Mouse (Mus musculus) monocyte, adult 5-6 weeks (primary cell): ENCODE measurements around the gene Nop9. TPM values are rescaled to one million over a fixed set of nuclear protein-coding genes. Genes with fewer than 3 reads are reported as not detected.
A peak's percentile ranks its signal among the peaks of the same experiment; 100 is the strongest.
"Not testable (repeated sequence)": the region's sequence is repeated elsewhere in the genome, so short reads cannot be mapped to it uniquely, and the experiment has no call there.

Experiments used
- ATAC-seq: fragments of 153-309, 156-312 bp; replicated peaks from 2 replicates; pipeline ENCODE4 v1.8.0; 2017; ENCODE audit warnings: mild to moderate bottlenecking; ENCODE audit not compliant: low TSS enrichment, insufficient number of reproducible peaks, severe bottlenecking, poor library complexity, low FRiP score
- total RNA-seq: library from RNA; stranded (forward); fragments of 200-1000, 200-491, 200-594 nt; gene quantifications from 3 replicates; pipeline ENCODE4 v1.2.3, GENCODE M21; 2017

Gene Nop9
- total RNA-seq, 1 experiment from 2014 or later = 11.9 TPM

DNA sequence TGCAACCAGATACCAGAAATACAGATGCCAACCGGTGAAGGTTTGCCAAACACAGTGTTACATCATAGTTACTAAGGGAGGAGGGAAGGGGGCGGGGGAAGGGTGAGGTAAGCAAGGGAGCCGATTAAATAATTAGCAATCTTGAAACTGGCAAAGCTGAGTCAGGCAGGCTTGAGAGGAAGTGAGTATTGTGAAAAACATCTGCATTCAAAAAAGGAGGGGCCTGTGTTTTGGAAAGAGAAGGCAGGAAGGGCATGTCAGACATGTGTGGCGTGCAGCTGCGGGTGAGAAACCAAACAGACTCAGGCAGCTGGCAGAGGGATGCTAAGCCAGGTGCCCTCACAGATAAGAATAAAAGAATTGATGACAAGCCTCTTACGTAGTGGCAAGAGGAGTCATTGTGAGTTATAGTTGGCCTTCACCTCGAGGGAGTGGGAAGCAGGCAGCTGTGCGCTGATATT, 21.1 kb upstream of the Nop9 start:
- ATAC-seq = peak; percentile 82

DNA sequence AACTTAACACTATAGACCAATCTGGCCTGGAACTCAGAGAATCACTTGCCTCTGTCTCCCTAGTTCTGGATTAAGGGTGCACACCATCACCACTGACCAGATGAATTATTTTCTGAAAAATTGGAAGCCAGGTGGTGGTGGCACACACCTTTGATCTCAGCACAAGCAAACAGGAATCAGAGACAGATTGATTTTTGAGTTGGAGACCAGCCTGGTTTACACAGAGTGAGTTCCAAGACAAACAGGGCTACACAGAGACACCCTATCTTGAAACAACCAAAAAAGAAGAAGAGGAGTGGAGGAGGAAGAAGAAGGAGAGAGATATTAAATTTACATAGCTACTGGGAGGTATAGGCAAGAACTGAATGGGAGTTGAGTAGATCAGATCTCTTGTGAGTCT, 19.2 kb upstream of the Nop9 start:
- ATAC-seq = no peak

DNA sequence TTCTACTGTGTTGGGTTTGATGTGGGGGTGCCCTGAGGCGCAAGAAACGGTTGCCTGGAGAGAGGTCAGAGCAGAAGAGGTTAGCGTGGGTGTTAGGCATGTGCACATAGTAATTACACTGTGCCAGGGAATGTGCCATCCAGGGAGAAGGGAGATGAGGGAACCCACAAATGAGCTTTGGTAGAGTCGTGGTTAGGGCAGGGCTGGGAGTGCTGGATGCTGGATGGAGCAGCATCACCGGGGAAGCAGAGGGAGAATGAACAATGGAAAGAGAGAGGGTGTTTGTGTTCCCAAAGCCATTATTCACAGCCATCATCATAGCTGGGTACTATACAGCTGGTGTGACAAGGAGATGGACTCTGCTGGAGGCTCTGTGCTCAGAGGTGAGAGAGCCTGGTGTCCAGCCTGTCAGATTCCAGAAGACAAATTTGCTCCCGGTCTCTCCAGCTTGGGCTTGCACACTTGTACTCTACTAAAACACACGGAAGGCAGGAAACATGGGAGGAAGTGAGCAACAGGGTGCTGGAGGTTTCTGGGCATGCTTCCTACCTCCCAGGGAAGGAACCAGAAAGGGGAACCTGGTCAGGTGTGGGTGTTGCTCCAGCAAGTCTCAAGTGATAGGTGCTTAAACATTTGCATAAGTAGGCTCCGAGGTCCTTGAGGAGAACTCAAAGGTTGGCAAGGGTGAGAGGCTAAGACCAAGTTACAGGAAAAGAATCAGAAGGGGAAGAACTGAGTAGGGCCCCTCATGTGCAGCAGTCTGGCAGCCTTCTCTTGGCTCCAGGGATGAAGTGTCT, 17.4 kb upstream of the Nop9 start:
- ATAC-seq = no peak

DNA sequence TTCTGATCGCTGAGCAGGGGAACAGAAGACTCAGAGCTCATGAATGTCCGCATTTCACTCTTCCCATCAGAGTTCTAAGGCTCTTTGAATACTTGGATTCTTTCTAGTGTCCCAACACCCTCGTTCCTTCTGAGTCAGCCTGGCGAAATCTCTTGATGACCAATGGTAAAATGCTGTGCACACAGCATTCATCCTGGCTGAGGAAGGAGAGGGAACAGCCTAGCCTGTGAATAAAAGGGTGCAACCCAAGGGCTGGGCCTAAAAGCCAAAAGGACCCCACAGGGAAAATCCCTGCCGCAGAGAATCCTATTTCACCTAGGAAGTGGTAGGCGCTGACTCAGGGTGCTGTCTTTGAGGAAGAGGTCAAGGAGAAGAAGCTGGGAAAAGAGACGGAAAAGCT, 15.4 kb upstream of the Nop9 start:
- ATAC-seq = no peak

DNA sequence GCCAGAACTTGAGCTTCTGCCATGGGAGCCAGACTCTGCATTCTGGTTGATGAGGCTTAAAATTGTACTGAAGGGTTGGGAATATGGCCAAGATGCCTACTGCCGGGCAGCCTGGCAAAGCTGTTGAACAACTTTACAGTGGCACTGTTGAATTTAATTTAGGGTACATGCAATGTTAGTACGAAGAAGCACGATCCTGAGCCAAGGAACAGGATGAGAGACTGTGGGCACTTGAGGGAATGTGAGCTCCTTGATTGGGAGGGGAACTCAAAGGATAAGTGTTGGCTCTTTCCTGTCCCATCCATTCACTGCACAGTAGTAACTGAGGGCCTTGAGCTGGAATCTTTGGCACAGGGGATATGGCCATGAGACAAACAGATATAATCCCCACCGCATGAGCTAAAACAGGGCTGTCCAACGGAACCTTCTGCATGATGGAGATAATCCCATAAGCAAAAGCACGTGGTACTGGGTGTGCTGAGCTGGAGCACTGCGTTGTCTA, 14.9 kb upstream of the Nop9 start:
- no peak for ATAC-seq

DNA sequence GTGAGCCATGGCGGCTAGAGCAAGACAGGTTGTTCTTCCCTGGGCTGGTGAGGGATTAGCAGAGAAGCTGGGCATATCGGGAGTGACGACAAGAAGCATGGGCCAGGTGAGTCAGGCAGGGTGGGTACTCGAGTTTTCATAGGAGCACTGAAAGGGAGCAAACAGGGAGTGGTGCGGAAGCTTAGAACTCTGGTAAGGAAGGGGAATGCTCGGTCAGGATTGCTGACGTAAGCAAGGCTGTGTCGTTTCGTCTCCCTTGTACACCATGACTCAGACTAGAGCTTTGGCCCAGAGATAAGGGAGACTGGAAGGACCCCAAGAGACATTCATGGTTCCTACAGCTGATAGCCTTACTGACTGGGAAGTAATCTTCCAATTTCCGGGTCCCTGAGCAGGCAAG, 11.6 kb upstream of the Nop9 start:
- ATAC-seq = no peak

DNA sequence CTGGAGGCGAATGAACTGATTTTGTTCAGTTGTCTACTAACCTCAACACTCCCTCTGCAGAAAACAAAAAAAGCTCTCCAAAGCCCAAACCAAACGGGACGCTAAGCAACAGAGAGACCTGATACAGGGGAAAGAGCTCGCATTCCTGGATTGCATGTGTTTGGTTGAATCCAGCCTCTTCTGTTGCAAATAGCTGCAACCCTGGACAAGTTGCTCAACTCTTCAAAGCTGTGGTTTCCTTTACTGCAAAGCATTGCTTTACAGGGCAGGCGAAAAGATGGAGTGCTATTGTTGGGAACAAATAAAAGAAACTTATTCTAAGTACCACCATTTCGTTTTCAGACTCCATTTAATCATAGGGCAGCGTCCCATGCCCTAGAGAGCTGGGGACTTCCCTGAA, 10.6 kb upstream of the Nop9 start:
- ATAC-seq = no peak

DNA sequence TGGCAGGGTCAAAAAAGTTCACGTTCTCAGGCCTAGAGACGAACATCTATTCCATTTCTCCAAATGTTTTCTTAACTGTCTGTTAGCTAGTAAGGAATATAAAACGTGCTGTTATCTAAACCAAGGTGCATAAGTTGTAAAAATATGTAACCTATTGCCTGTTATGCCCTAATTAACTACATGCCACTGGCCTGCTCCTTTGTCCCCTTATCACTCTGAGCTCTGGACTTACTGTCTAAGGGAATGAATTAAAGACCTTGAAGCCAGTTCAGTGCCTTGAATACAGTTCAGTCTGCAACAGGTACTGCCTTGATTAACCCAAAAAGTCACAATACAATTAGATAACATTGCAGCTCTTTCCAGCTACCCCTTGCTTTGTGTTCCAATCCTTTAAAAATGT, 10.2 kb upstream of the Nop9 start:
- no peak for ATAC-seq

DNA sequence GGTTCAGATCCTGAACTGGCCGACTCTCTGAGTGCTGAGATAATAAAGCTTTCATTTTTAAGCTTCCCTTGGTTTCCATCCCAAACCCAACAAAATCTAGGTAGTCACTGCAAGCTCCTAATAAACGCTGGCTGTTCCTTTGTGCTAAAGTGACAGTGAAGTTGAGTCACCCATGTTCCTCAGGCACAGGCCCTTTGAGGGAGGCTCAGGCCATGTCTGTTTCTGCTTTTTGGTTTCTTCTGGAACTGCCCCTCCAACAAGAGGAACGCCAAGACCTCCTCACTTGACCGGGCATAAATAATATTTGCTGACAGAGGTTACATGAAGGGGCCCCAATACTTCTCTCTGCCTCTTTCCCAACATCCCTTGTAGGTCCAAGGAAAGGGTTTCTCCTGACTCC, 9.7 kb upstream of the Nop9 start:
- ATAC-seq = peak; percentile 48; the same call in 1 of the 2 replicates

DNA sequence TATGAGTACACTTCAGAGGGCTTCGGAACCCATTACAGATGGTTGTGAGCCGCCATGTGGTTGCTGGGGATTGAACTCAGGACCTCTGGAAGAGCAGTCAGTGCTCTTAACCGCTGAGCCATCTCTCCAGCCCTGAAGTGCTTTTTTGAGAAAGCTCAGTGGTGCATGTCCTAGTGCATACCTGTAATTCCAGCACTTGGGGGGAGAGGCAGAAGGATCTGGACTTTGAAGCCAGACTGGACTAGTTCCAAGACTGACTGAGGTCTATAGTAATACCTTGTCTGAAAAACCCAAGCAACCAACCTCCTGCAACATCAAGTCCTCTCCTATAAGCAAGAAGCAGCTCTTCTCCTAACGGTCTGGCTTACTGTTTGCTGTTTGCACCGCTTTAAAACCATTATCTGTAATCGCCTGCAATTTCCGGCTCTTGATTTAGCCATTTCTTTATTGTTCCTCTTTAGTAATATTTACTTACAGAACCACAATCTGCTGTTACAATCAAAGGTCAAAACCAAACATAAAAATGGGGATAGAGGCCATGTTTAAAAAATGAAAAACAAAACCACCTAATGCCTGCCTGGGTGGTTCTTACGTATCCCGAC, 8.3 kb upstream of the Nop9 start:
- no peak for ATAC-seq

DNA sequence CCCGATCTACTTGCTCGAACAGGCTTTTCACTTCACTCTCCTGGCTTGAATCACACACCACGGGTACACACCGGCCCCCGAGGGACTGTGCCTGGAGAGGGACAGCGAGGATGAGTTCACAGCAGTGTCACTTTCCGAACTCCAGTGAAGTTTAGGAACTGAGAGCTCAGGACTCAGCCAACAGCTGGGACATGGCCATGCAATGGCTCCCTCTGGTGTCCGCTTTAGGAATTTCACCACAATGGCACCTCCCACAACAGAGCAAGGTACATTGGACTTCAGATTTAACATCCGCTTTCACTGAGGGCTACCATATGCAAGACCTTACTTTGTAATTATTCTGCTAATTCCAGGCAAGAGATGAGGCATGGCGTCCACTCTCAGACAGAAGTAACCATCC, 1.8 kb upstream of the Nop9 start:
- ATAC-seq = peak; percentile 84

DNA sequence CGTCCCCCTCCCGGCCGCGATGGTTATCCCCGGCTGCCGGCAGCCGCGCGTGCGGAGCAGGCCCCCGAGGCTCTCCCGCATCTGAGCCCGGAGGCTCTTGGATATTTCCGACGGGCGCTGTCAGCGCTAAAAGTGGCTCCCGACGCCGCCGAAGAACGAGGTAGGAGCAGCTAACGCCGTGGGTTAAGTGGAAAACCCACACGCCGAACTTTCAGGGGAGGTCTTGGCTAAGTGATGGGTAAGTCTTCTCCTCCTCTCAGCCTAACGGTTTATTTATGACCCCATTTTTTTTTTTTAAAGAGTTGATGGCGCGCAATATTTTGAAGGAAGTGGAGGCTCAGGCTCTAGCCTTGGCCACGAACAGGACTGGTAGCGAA, 356 bp downstream of the Nop9 start:
- ATAC-seq = no peak

DNA sequence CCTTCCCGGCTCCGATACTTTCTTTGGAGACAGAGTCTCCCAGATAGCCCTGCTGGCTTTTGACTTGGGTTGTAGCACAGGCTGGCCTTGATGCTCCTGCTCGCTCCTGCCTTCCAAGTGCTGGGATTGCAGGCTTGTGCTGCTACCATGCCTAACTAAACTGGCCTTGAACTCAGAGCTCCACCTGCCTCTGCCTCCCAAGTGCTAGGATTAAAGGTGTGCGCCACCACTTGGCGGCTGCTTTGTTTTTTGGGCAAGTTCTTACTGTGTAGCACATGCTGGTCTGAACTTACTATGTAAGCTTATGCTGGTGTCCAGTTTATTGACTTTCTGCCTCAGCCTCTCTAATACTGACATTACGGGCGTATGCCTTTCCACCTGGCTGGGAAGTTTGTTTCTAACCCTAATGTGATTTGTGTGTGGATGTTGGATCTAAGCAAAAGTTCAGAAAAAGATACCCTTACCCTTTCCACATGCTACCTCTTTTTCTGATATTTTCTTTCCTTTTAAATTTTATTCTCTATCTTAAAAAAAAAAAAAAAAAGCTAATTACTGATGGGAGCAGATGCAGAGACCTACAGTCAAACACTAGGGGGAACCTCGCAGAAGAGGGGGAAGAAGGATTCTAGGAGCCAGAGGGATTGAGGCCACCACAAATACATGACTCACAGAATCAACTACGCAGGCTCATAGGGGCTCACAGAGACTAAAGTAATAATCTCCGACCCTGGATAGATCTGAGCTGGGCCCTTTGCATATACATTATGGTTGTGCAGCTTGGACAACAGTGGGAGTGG, 1.8 kb downstream of the Nop9 start:
- ATAC-seq = no peak

DNA sequence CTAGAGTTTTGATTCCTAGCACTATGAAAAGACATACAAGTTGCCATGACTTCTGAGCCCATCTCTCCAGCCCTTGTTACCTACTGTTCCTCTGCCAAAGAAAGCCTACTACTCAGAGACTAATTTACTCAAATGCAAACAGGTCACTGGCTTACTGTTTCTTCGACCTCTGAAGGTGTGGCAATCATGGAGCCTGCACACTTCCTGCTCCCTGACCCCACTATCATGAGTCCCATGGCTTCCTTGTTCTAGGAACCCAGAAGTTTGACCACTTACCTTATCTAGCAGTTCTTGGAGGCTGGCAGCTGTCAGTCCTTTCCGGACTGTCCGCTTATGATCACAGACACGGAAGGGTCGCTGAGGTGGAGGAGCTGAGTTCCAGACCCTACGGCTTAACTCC, 12.1 kb downstream of the Nop9 start:
- no peak for ATAC-seq

DNA sequence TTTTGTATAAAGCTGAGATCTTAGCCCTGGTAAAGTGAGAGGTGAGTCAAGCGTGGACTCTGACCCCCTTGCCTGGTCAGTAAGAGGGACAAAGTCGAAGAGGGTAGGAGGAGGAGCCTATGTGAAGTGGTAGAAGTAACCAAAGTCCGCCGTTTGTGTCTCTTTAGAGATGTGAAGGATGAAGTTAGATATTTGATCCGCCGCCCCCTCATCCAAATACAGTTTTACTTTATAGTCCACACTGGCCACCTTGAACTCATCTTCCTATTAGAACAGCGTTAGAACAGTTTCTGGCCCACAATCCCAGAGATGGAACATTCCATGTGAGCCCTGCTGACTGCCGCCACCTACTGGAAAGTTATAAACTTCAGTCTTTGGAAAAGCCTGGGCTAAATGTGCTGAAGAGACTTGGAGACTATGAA, 12.9 kb downstream of the Nop9 start, which contains the start of gene Cideb:
Cideb (minus strand) TSS at position 96 of the 422 bp plus-strand sequence.
- ATAC-seq = no peak; the same call in 1 of the 2 replicates

DNA sequence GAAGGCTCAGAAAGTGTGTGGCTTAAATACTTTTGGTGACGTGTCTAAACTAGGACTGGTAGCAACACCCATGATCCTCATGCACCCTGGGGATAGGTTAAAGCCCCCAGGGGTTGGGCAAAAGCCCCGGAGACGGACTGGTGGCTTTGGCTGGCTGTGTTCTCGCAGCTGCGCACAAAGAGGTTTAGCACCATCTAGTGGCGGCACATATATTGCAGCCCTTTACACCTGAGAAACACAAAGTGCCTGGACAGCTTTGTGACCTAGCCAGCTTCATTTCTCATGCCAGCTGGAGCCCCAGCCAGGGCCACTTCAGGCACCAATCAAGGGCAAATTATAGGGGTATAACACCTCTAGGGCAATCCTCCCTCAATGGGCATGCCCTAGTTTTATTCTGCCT, 14.7 kb downstream of the Nop9 start:
- ATAC-seq = not testable (repeated sequence)

DNA sequence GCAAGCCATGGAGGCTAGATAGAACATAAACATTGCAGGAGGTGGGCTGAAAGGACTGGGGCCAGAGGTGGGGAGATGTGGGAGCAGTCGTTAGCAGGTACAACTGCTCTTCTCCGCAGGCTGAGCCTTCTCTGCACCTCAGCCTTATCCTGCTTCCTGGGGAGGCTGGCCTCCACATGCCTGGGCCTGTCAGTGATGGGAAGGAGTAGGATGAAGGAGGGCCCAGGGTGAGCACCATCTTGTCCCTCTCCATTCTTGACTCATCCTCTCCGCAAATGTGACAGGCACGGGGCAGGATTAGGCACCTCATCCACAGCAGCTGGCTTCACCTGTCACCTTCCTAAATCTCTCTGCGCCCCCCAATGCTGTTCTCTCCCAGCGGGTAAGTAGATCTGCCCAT, 15.7 kb downstream of the Nop9 start, which contains the start of gene Ltb4r2:
Ltb4r2 (plus strand) TSS at position 266 of the 400 bp plus-strand sequence.
- no peak for ATAC-seq

DNA sequence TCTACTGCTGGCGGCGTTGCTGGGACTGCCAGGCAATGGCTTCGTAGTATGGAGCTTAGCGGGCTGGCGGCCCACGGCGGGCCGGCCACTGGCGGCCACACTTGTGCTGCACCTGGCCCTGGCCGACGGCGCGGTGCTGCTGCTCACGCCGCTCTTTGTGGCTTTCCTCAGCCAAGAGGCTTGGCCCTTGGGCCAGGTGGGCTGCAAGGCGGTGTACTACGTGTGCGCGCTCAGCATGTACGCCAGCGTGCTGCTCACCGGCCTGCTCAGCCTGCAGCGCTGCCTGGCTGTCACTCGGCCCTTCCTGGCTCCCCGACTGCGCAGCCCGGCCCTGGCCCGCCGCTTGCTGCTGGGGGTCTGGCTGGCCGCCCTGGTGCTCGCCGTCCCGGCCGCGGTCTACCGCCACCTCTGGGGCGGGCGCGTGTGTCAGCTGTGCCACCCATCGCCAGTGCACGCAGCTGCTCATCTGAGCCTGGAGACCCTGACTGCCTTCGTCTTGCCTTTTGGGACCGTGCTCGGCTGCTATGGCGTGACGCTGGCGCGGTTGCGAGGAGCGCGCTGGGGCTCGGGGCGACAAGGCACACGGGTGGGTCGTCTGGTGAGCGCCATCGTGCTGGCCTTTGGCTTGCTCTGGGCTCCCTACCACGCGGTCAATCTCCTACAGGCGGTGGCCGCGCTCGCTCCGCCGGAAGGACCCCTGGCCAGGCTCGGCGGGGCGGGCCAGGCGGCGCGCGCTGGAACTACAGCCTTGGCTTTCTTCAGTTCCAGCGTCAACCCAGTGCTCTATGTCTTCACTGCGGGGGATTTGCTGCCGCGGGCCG, 16.7 kb downstream of the Nop9 start:
- ATAC-seq = no peak
